Mouse (Mus musculus) MEL (cell line): ENCODE data around the gene Whamm. TPM values are rescaled to one million over a fixed set of nuclear protein-coding genes. Genes with fewer than 3 reads are reported as not detected.

ENCODE experiments used
- DNase-seq: peaks from one replicate; pipeline ENCODE4 v3.0.0; 2011; ENCODE audit warnings: low read depth, low spot score
- H3K27ac ChIP-seq: 2 replicates; pipeline ENCODE4 v1.5.1; 2012; ENCODE audit warnings: low read depth, mild to moderate bottlenecking, control low read depth, low read length, moderate library complexity; ENCODE audit not compliant: control insufficient read depth
- H3K27me3 ChIP-seq, 2 experiments: fragments of 150-350 bp in 1 of 2; sonication (generic) in 1 of 2; 2 replicates each; pipeline ENCODE4 v1.6.1; 2012; ENCODE audit warnings: low read length in 2 of 2, mild to moderate bottlenecking in 2 of 2, improper control_type of control experiment in 1 of 2, moderate library complexity in 1 of 2; ENCODE audit not compliant: insufficient read depth in 2 of 2, control insufficient read depth in 1 of 2
- H3K36me3 ChIP-seq, 2 experiments: 2 replicates each; pipeline ENCODE4 v1.6.1; 2012 to 2014; ENCODE audit warnings: low read length in 2 of 2, improper control_type of control experiment in 1 of 2, inconsistent platforms in 1 of 2, mild to moderate bottlenecking in 1 of 2; ENCODE audit not compliant: insufficient read depth in 2 of 2, control insufficient read depth in 1 of 2
- H3K4me1 ChIP-seq, 2 experiments: fragments of 150-350 bp in 1 of 2; sonication (generic) in 1 of 2; 2 replicates each; pipeline ENCODE4 v1.6.1; 2012; ENCODE audit warnings: low read length in 2 of 2, improper control_type of control experiment in 1 of 2, mild to moderate bottlenecking in 1 of 2; ENCODE audit not compliant: insufficient read depth in 2 of 2, control insufficient read depth in 1 of 2
- H3K4me3 ChIP-seq, 2 experiments: fragments of 150-350 bp in 1 of 2; sonication (generic) in 1 of 2; 2 replicates each; pipeline ENCODE4 v1.5.1; 2012; ENCODE audit warnings: low read depth in 2 of 2, low read length in 2 of 2, mild to moderate bottlenecking in 2 of 2, moderate library complexity in 2 of 2, control low read depth in 1 of 2, improper control_type of control experiment in 1 of 2; ENCODE audit not compliant: control insufficient read depth in 1 of 2, insufficient read depth in 1 of 2
- H3K79me2 ChIP-seq: 2 replicates; pipeline ENCODE4 v1.6.1; 2012; ENCODE audit warnings: mild to moderate bottlenecking, low read length, moderate library complexity; ENCODE audit not compliant: control insufficient read depth, poor library complexity, insufficient read depth
- H3K9ac ChIP-seq: 2 replicates; pipeline ENCODE4 v1.6.1; 2012; ENCODE audit warnings: low read depth, mild to moderate bottlenecking, control low read depth, low read length, moderate library complexity; ENCODE audit not compliant: control insufficient read depth, poor library complexity, severe bottlenecking
- H3K9me3 ChIP-seq: fragments of 150-350 bp; sonication (generic); replicated peaks from 2 replicates; pipeline ENCODE4 v1.6.1; 2012; ENCODE audit warnings: mild to moderate bottlenecking, low read length, improper control_type of control experiment, moderate library complexity; ENCODE audit not compliant: insufficient read depth
- BHLHE40 ChIP-seq: IDR thresholded peaks from 2 replicates; pipeline ENCODE4 v1.6.1; 2012; ENCODE audit warnings: low read depth, mild to moderate bottlenecking, inconsistent platforms, low read length, improper control_type of control experiment, borderline replicate concordance
- CHD1 ChIP-seq: IDR thresholded peaks from 2 replicates; pipeline ENCODE4 v1.6.1; 2012; ENCODE audit warnings: low read depth, mild to moderate bottlenecking, inconsistent platforms, low read length, improper control_type of control experiment
- CHD2 ChIP-seq: IDR thresholded peaks from 2 replicates; pipeline ENCODE4 v1.6.1; 2011; ENCODE audit warnings: low read length, improper control_type of control experiment
- ELF1 ChIP-seq: IDR thresholded peaks from 2 replicates; pipeline ENCODE4 v1.6.1; 2014; ENCODE audit warnings: low read depth, mild to moderate bottlenecking, inconsistent platforms, low read length, improper control_type of control experiment, moderate library complexity
- GATA1 ChIP-seq: IDR thresholded peaks from 2 replicates; pipeline ENCODE4 v1.6.1; 2011; ENCODE audit warnings: low read depth, low read length, improper control_type of control experiment
- HCFC1 ChIP-seq: IDR thresholded peaks from 2 replicates; pipeline ENCODE4 v1.6.1; 2012; ENCODE audit warnings: low read depth, mild to moderate bottlenecking, inconsistent platforms, low read length, improper control_type of control experiment, moderate library complexity
- MAFK ChIP-seq: IDR thresholded peaks from 2 replicates; pipeline ENCODE4 v1.6.1; 2011; ENCODE audit warnings: low read depth, mild to moderate bottlenecking, low read length, improper control_type of control experiment, borderline replicate concordance
- MAX ChIP-seq: IDR thresholded peaks from 2 replicates; pipeline ENCODE4 v1.6.1; 2011; ENCODE audit warnings: low read length, improper control_type of control experiment
- MAZ ChIP-seq: IDR thresholded peaks from 2 replicates; pipeline ENCODE4 v1.6.1; 2012; ENCODE audit warnings: low read depth, mild to moderate bottlenecking, inconsistent platforms, low read length, improper control_type of control experiment
- MEF2A ChIP-seq: IDR thresholded peaks from 2 replicates; pipeline ENCODE4 v1.6.1; 2014; ENCODE audit warnings: low read depth, mild to moderate bottlenecking, inconsistent platforms, low read length, improper control_type of control experiment; ENCODE audit not compliant: poor library complexity, insufficient replicate concordance, severe bottlenecking; ENCODE audit errors: extremely low read depth
- MYB ChIP-seq: IDR thresholded peaks from 2 replicates; pipeline ENCODE4 v1.6.1; 2011; ENCODE audit warnings: mild to moderate bottlenecking, low read depth, low read length, improper control_type of control experiment
- MYC ChIP-seq: IDR thresholded peaks from 2 replicates; pipeline ENCODE4 v1.6.1; 2011; ENCODE audit warnings: low read depth, mild to moderate bottlenecking, low read length, improper control_type of control experiment, moderate library complexity
- POLR2AphosphoS2 ChIP-seq: IDR thresholded peaks from 2 replicates; pipeline ENCODE4 v1.6.1; 2011; ENCODE audit warnings: low read length, improper control_type of control experiment
- POLR2AphosphoS5 ChIP-seq: IDR thresholded peaks from 2 replicates; pipeline ENCODE4 v1.6.1; 2012; ENCODE audit warnings: low read depth, borderline replicate concordance, mild to moderate bottlenecking, inconsistent platforms, low read length, moderate library complexity, mixed read lengths
- RCOR1 ChIP-seq: IDR thresholded peaks from 2 replicates; pipeline ENCODE4 v1.6.1; 2012; ENCODE audit warnings: low read depth, mild to moderate bottlenecking, inconsistent platforms, low read length, improper control_type of control experiment
- SMC3 ChIP-seq: IDR thresholded peaks from 2 replicates; pipeline ENCODE4 v1.6.1; 2011; ENCODE audit warnings: low read depth, low read length, improper control_type of control experiment
- TCF12 ChIP-seq: IDR thresholded peaks from 2 replicates; pipeline ENCODE4 v1.6.1; 2014; ENCODE audit warnings: low read depth, mild to moderate bottlenecking, inconsistent platforms, low read length, improper control_type of control experiment, moderate library complexity
- UBTF ChIP-seq: IDR thresholded peaks from 2 replicates; pipeline ENCODE4 v1.6.1; 2012; ENCODE audit warnings: low read depth, mild to moderate bottlenecking, inconsistent platforms, low read length, improper control_type of control experiment, moderate library complexity, borderline replicate concordance; ENCODE audit not compliant: insufficient read depth
- USF1 ChIP-seq: IDR thresholded peaks from 2 replicates; pipeline ENCODE4 v1.6.1; 2014; ENCODE audit warnings: low read depth, mild to moderate bottlenecking, inconsistent platforms, low read length, improper control_type of control experiment, moderate library complexity
- ZC3H11A ChIP-seq: IDR thresholded peaks from 2 replicates; pipeline ENCODE4 v1.6.1; 2012; ENCODE audit warnings: low read depth, mild to moderate bottlenecking, inconsistent platforms, low read length, improper control_type of control experiment
- ZKSCAN1 ChIP-seq: IDR thresholded peaks from 2 replicates; pipeline ENCODE4 v1.6.1; 2012; ENCODE audit warnings: low read depth, mild to moderate bottlenecking, inconsistent platforms, low read length, improper control_type of control experiment, moderate library complexity
- ZMIZ1 ChIP-seq: IDR thresholded peaks from 2 replicates; pipeline ENCODE4 v1.6.1; 2012; ENCODE audit warnings: low read depth, mild to moderate bottlenecking, inconsistent platforms, low read length, improper control_type of control experiment, moderate library complexity
- ZNF384 ChIP-seq: IDR thresholded peaks from 2 replicates; pipeline ENCODE4 v1.6.1; 2012; ENCODE audit warnings: low read depth, mild to moderate bottlenecking, inconsistent platforms, low read length, improper control_type of control experiment
- polyA plus RNA-seq, 2 experiments: library from polyadenylated mRNA; stranded (reverse) in 1 of 2; unstranded in 1 of 2; fragments of >175 nt in 1 of 2; fragments of >200 nt in 1 of 2; gene quantifications; 2 replicates each; pipeline versions ENCODE4 v1.2.1 to v1.2.4; 2012; ENCODE audit warnings: low replicate concordance in 2 of 2, low read depth in 1 of 2; ENCODE audit not compliant: insufficient read length in 2 of 2, insufficient read depth in 1 of 2, missing spikeins in 1 of 2
- total RNA-seq: library from RNA; depleted of rRNA; stranded (reverse); fragments of 300-350 nt; gene quantifications from 2 replicates; pipeline ENCODE4 v1.2.3, GENCODE M21; 2012

Gene Whamm
- total and polyA plus RNA-seq, 3 experiments = 9.4 to 22.9 TPM; not detected in 1

DNA sequence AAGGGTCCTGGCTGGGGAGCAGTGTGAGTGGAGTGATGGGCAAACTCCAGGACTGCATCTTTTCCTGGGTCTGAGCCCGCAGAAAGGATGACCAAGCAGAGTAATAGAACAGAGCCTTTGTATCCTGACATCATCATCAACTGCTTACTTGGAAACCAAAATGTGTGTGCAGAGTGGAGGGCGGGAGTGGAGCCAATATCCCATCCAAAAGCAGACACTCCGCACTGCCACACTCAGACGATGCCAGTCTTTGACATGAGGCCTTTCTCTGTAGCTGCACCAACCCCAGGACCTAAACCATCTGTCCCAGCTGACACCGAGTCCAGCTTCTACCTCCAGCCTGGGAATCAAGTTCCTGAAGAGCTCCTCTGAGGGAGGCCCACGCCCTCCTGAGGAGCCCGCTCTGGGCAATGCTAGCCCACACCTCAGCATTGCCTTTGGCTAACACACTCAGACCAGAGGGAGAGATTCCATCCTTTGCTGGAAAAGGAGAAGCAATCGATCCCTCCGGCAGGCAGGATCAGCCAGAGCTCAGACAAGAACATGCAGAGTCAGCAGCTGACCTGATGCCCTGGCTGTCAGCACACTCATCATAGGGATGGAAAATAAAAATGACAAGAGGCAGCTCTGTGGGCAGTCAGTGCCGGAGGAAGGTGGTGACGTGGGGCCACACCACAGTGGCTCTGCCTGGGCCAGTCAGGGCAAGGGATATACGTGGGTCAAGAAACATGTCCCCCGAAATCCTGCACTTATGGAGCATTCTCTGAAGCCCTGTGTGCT is 42.0 kb downstream of the Whamm start:
- no peaks in the 10 kb centered on the region for H3K36me3 ChIP-seq

GRCm38 (mm10) chr7:81615031-81615430 is 44.0 kb downstream of the Whamm start:
- TF ChIP-seq MYB (no peak), POLR2AphosphoS5 (no peak), MAZ (no peak), CHD2 (no peak), TCF12 (no peak), GATA1 (no peak), ZC3H11A (no peak), ELF1 (no peak), BHLHE40 (no peak), MAFK (no peak), USF1 (no peak), HCFC1 (no peak), POLR2AphosphoS2 (no peak), UBTF (no peak)
- no peak overlapping the region for H3K27ac ChIP-seq
- no peaks in the 10 kb centered on the region for H3K36me3 ChIP-seq
- DNase-seq = no peak
- no peak overlapping the region for H3K4me3 ChIP-seq
- no peaks in the 10 kb centered on the region for H3K9me3 ChIP-seq
- H3K4me1 ChIP-seq = no peaks in the 10 kb centered on the region
- no peak overlapping the region for H3K9ac ChIP-seq
- H3K27me3 ChIP-seq = no peaks in the 10 kb centered on the region
- H3K79me2 ChIP-seq = no peaks in the 10 kb centered on the region

More for the DNA sequence above, 42.0 kb downstream of the Whamm start:
- H3K9me3 ChIP-seq = no peaks in the 10 kb centered on the region
- no peak overlapping the region for H3K4me3 ChIP-seq
- no peak overlapping the region for H3K27ac ChIP-seq
- H3K27me3 ChIP-seq = no peaks in the 10 kb centered on the region
- no peaks in the 10 kb centered on the region for H3K4me1 ChIP-seq
- DNase-seq = no peak
- no peak overlapping the region for H3K9ac ChIP-seq
- no peaks in the 10 kb centered on the region for H3K79me2 ChIP-seq
- TF ChIP-seq ZNF384 (no peak), SMC3 (no peak), ZC3H11A (no peak), MYC (no peak), ZKSCAN1 (no peak), ZMIZ1 (no peak), CHD2 (no peak), BHLHE40 (no peak), ELF1 (no peak), MEF2A (no peak), RCOR1 (no peak), UBTF (no peak), MAX (no peak), CHD1 (no peak)
